Mouse (Mus musculus): ENCODE results near the gene Rccd1.
"Not testable (repeated sequence)": the region's sequence is repeated elsewhere in the genome, so short reads cannot be mapped to it uniquely, and the experiment has no call there.

Gene Rccd1

GRCm38 (mm10) chr7:80343270-80344018 is 19.2 kb upstream of the Rccd1 start:
- DNase-seq (ENCODE audit: low spot score) = no peak

- peak; percentile 93 for DNase-seq (ENCODE audit: low spot score)
These were observed 18.6 kb upstream of the Rccd1 start, which contains the start of gene Hddc3 for GRCm38 (mm10) chr7:80342858-80343257. Hddc3 (plus strand) TSS chr7:80343104.

- no peak for DNase-seq (ENCODE audit: low spot score)
These were observed 17.5 kb upstream of the Rccd1 start for GRCm38 (mm10) chr7:80341793-80342192.

GRCm38 (mm10) chr7:80340793-80341192 is 16.5 kb upstream of the Rccd1 start, which contains the start of gene Unc45a:
Unc45a (minus strand) TSS chr7:80341005.
- DNase-seq (ENCODE audit: low spot score) = peak; percentile 73

- DNase-seq (ENCODE audit: low spot score) = peak; percentile 99
These were observed 15.8 kb upstream of the Rccd1 start for GRCm38 (mm10) chr7:80339793-80340628.

- no peak for DNase-seq (ENCODE audit: low spot score)
These were observed 15.1 kb upstream of the Rccd1 start for GRCm38 (mm10) chr7:80339371-80339770.

- no peak for DNase-seq (ENCODE audit: low spot score)
These were observed 12.7 kb upstream of the Rccd1 start for GRCm38 (mm10) chr7:80336932-80337331.

- no peak for DNase-seq (ENCODE audit: low spot score)
These were observed 10.6 kb upstream of the Rccd1 start for GRCm38 (mm10) chr7:80334848-80335247.

GRCm38 (mm10) chr7:80331433-80331832 is 7.2 kb upstream of the Rccd1 start:
- no peak for DNase-seq (ENCODE audit: low spot score)

GRCm38 (mm10) chr7:80330278-80330677 is 6.0 kb upstream of the Rccd1 start:
- DNase-seq (ENCODE audit: low spot score) = no peak

- no peak for DNase-seq (ENCODE audit: low spot score)
These were observed 1.8 kb upstream of the Rccd1 start for GRCm38 (mm10) chr7:80326076-80326475.

- no peak for DNase-seq (ENCODE audit: low spot score)
These were observed 1.1 kb upstream of the Rccd1 start for GRCm38 (mm10) chr7:80325292-80325868.

GRCm38 (mm10) chr7:80324816-80325119 is 514 bp upstream of the Rccd1 start:
- DNase-seq (ENCODE audit: low spot score) = not testable (repeated sequence)

GRCm38 (mm10) chr7:80323336-80323735 is 918 bp downstream of the Rccd1 start:
- DNase-seq (ENCODE audit: low spot score) = no peak

GRCm38 (mm10) chr7:80319846-80320496 is 4.3 kb downstream of the Rccd1 start:
- DNase-seq (ENCODE audit: low spot score) = no peak

GRCm38 (mm10) chr7:80318670-80319069 is 5.6 kb downstream of the Rccd1 start:
- no peak for DNase-seq (ENCODE audit: low spot score)

- DNase-seq (ENCODE audit: low spot score) = no peak
These were observed 6.7 kb downstream of the Rccd1 start for GRCm38 (mm10) chr7:80317439-80318115.

- DNase-seq (ENCODE audit: low spot score) = no peak
These were observed 8.5 kb downstream of the Rccd1 start for GRCm38 (mm10) chr7:80315733-80316132.

GRCm38 (mm10) chr7:80310771-80311170 is 13.5 kb downstream of the Rccd1 start:
- no peak for DNase-seq (ENCODE audit: low spot score)

- DNase-seq (ENCODE audit: low spot score) = no peak
These were observed 16.5 kb downstream of the Rccd1 start for GRCm38 (mm10) chr7:80307766-80308165.

GRCm38 (mm10) chr7:80301522-80301921 is 22.7 kb downstream of the Rccd1 start:
- DNase-seq (ENCODE audit: low spot score) = no peak

- no peak for DNase-seq (ENCODE audit: low spot score)
These were observed 24.7 kb downstream of the Rccd1 start for GRCm38 (mm10) chr7:80299568-80299967.

Data from c-Kit-positive CD71-positive TER-119-positive erythroid progenitor cells, embryonic 14.5 days (primary cell).